Mouse (Mus musculus) cerebellum, adult 11 months (tissue): ENCODE data around the gene Vamp1.
A peak's percentile ranks its signal among the peaks of the same experiment; 100 is the strongest.
"Not testable (repeated sequence)": the region's sequence is repeated elsewhere in the genome, so short reads cannot be mapped to it uniquely, and the experiment has no call there.

Experiments
- DNase-seq: peaks from one replicate; pipeline ENCODE4 v3.0.0; 2022

The Vamp1 gene

DNA sequence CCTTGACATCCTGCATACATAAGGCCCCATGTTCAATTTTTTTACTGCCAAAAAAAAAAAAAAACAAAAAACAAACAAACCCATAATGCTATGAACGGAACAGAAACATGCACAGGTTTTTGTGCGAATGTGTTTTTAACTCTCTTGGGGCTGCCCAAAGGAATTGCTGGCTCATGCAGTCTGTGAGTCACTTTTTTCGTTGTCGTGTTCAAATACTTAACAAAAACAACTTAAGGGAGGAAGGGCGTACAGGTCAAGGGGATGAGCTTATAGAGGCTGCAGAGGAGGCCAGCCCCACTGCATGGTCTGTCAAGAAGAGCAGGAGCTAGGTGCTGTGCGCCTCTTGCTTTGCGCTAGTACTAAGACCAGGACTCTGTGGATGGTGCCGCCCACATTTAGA lies 37.4 kb downstream of the Vamp1 start:
- DNase-seq: no peak

DNA sequence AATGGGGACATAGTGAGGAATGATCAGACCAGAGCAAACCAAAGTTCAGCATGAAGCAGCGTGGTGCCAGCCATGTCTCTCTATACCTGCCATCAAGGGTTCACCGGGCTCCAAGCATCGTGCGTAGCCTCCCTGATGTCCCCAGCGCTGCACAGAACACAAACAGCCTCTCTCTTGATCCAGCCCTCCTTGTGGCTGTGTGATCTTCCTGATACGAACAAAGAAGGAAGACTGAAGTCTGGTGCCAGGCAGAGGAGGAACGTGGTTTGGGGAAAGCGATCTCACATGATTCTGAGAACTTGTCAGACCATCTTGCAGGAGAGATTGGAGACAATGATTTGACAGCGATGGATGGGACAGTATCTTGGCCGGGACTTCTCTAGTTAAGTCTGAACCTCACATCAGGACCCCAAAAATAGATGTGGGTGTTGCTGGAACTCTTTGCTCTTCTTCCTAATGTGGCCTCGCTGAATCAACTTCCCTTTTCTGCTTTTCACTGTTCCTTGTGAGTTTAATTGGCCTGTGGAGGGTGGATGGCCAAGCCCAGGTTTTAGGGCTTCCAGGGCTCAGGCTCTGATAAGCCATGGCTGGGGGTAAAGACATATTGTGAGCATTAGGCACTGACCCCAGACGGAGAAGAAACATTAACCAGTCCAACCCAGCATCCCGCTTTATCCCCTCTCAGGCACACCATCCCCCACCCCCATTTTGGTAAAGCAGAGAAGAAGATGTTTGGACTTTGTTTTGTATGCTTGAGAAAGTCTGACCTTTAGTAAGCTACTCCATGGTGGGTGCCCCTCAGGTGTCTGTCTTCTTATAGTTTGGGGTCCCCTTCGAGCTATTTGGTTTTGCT lies 38.7 kb downstream of the Vamp1 start:
- no peak for DNase-seq

DNA sequence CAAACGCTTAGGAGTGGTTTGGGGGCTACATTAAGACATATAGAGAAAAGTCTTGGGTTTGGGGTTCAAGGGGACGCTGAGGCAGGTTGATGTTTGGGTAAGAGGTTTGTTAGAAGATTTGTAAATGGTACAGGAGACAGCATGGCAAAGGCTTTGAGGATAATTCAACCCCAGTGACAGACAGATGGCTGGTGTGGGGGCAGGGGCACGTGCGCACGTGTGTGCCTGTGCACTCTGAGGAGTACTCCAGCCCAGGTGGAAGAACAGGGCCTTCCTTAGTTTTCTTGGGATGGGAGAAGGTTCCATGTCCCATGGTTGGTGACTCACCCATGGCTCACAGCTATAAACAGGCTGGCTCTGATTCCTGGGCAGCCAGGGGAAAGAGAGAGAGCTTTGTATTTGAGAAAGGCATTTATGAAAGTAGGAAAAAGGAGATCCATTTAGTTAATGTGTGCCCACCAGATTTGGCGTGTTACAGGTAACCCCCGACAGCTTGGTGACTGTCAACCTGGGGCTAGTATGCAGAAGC lies 40.2 kb downstream of the Vamp1 start:
- no peak for DNase-seq

DNA sequence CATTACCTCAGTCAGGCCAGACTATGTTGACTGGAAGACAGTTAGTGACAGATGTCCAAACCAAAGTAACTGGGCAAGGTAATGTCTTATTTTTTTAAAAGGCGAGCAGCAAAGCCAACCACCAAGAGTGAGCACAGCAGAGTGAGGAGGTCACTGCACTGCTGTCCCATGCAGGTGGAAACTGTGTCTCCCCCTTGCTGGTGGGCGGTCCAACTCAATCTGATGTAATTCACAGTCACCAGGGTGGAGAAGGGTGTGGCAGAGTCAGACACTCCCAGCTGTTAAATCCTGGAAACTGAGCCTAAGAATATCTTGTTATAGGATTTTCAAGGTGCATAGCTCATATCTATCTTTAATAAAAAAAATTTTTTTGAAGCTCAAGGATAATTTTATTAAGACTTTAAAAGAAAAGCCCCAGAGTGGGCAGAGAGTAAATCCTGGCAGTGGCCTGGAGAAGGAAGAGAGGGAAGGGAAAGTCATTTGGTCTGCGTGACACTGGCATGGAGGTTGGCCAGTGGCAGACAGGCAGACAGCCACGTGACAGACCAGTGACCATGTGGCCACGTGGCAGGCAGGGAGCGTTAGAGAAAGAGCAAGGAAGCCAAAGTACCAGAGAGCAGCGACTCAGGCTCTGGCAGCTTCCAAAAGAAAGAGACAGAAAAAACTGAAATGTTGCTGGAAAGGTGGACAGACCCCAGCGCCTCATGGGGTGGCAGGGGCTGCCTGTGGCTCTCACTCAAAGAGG lies 41.0 kb downstream of the Vamp1 start:
- DNase-seq: peak; percentile 27

DNA sequence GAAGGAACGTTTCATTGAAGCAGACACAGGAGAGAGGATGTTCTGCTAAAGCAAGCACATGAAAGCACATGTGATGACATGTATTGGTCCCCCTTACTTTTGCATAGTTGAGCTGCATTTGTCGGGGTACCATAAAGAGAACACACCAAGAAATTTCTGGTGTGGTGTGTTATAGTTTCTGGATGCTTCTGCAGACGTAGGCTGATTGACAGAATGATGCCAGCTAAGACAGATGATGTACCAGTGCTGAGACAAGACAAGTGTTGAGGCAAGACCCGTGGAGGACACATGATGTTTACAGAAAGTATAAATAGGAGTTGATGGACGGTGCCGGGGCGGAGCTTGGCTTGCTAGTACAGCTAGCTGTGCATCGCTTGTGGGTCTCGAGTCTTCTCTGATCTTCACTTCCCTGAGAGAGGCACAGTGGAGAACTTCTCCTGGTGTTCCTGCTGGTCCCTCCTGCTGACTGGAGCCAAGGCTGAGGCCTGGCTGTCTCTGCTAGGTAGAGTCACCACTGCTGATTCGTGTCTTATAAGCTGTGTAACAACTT lies 44.7 kb downstream of the Vamp1 start:
- no peak for DNase-seq

DNA sequence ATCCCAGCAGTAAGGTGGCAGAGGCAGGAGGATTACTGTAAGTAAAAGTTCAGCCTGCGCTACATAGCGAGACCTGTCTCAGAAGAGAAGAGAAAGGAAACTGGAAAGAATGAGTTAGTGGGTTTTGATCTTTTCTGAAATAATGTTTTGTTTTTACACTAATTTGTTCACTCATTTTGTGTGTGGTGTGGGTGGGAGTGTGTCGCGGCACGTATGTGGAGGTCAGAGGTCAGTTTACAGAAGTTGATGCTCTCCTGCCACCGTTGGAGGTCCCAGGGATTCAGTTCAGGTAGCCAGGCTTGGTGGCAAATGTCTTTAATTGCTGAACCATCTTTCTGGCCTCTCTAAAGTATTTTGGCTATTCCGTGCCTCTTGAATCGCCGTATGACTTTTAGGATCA lies 48.9 kb downstream of the Vamp1 start:
- no peak for DNase-seq

DNA sequence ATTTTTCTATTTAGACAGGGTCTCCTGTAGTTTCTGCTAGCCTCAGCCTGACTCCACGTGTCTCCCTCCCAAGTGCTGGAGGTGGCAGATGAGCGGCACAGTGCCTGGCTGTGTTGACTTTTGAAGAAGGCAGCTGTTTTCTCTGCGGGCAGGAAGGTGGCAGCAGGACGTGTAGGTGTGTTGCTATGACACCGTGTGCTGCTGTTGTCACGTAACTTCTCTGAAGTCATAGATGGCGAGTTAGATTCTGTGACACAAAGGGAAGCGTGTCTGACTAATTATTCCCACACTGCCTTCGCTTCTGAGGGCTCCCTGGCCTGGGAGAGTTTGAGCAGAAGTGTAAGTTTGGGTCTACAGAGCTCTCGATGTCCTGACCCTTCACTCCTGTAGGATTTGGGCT lies 49.9 kb downstream of the Vamp1 start:
- DNase-seq: no peak

DNA sequence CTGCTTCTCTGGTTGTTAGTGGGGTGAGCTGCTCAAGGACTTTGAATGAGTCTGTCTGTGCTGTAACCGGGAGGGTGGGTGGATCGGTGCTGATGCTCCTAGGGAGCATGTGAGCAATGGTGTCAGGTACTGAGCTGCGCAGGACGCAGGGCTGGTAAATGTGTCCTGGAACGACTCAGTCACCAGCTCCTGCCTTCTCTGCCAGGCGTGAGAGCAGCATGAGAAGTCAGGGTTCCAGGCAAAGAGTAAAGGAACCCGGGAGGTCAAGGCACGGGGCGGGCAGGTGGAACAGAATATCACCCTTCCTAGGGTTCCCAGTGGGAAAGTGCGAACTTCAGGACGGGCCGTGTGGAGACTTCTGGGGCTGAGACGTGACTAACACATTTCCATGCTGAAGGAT lies 50.7 kb downstream of the Vamp1 start:
- DNase-seq: no peak

DNA sequence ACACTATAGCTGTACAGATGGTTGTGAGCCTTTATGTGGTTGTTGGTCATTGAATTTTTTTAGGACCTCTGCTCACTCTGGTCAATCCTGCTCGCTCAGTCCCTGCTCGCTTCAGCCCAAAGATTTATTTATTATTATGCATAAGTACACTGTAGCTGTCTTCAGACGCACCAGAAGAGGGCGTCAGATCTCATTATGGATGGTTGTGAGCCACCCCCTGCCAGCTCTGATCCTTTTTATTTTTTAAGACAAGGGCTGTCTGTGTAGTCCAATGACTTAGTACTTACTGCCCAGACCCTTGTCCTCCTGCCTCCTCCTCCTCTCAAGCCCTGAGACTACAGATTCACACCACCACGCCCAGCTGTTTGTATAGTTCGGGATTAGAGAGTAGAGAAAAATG lies 51.2 kb downstream of the Vamp1 start:
- not testable (repeated sequence) for DNase-seq

DNA sequence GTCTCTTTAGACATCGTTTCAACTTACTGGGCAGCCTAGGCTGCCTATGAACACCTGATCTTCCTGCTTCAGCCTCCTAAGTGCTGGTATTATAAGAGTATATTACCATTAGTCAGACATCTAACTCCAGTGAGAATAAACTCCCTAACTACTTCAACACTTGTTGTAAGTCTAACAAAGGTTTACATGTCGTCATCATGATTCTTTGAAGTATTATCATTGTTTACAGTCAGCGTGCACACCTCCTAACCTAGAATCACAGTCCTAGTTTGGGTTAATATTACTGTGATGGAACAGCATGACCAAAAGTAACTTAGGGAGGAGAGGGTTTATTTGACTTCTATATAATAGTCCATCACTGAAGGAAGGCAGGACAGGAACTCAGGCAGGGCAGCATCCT lies 52.1 kb downstream of the Vamp1 start:
- DNase-seq: no peak

DNA sequence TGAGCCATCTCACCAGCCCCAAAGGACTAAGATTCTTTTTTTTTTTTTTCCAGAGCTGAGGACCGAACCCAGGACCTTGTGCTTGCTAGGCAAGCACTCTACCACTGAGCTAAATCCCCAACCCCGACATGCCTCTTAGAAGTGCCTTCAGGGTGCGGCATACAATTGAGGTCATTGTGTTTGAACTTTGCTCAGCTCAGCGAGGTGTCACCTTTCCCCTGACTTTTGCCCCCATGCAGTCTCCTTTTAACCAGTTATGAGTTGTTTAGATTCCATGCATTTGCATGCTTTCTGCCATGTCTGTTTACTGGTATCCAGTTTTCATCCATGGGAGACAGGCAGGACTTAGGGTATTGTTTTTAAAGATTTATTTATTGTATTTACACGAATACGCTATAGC lies 53.4 kb downstream of the Vamp1 start:
- no peak for DNase-seq

DNA sequence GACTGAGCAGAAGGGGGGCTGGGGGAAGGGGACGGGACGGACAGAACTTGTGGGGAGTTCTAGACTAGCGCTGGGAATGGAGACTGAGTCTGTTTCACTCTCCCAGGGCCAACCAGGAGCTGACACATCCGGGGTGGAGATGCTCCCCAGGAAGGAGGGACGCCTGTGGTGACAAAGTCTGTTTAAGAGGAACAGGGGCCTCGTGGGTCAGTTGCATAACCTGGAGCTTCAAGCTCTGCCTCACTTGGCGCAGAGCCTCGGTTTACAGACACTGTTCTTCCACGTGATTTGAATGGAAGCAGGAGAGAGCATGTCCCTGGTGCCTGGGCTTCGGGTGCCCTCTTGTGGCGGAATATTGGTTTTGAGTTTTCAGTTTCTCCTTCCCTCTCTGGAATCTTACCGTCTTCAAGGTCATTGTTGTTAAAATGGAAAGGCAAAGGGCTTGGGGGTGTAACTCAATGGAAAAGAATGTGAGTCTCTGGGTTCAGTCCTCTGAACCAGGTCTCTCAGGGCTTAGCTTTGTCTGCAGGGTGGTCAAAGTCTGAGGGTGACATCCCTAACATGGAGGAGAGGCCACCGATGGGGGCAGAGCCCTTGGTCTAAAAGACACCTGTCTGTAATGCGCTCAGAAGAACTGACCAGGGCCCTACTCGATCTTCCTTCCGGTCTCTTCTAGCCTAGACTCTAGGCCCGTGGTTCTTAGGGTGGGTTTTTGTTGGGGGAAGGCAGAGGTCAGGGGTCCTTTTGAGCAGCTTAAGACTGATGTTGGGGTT lies 56.3 kb downstream of the Vamp1 start:
- peak; percentile 91 for DNase-seq

DNA sequence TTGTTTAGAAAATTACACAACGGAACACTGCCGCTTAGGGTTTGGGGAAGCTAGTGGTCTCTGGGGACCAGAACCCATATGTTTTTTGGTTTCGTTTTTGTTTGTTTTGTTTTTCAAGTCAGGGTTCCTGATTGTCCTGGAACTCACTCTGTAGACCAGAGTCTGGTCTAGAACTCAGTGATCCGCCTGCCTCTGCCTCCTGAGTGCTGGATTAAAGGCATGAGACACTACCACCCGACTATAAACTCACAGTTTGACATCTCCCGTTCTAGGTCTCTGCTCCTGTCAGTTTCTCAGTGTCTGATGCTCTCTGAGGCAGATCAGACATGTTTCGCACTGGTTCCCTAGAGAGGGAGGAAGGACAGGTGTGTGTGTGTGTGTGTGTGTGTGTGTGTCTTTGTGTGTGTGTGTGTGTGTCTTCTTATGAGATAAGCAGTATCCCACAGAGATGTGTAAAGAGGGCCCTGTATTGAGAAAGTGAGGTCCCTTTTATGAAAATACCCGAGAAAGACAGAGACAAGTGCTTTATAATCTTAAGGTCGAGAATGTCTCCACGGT lies 57.0 kb downstream of the Vamp1 start:
- no peak for DNase-seq

DNA sequence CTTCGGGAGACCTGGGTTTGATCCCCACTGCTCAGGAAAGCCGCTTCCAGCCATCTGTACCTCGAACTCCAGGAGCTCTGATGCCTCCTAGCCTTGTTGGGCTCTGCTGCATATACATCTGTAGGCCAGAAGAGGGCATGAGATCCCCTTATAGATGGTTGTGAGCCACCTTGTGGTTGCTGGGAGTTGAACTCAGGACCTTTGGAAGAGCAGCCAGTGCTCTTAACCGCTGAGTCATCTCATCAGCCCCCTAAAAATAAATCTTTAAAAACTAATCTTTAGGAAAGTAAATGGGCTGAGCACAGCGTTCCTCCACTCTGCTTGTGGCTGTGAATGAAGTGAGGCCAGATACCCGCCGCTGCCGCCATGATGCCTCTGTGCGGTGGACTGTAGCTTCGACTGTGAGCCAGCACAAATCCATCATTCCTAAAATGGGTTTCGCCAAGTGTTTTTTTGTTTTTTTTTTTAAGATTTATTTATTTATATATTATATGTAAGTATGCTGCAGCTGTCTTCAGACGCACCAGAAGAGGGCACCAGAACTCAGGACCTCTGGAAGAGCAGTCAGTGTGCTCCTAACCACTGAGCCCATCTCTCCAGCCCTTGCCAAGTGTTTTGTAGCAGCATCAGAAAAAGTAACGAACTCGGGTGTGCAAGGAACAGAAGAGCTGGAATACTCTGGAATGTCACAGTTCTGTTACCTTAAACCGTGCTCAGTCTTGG lies 59.7 kb downstream of the Vamp1 start:
- no peak for DNase-seq

DNA sequence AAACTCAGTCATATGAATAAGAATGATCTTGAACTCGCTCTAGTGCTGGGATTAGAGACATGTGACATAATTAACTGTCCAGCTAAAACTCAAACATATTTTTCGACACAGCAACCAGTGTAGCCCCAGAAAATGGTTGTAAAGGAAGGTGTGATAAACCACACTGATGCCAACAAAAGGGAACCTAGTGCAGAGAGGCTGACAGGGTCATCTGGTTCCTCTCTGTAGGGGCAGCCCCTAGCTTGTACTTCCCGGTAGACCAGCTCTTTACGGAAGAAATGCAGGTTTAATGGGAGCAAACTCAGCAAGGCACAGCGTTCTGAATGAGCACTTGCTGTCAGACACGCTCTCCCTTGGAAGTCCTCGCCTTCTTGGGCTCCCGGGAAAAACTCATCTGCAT lies 64.4 kb downstream of the Vamp1 start:
- no peak for DNase-seq

DNA sequence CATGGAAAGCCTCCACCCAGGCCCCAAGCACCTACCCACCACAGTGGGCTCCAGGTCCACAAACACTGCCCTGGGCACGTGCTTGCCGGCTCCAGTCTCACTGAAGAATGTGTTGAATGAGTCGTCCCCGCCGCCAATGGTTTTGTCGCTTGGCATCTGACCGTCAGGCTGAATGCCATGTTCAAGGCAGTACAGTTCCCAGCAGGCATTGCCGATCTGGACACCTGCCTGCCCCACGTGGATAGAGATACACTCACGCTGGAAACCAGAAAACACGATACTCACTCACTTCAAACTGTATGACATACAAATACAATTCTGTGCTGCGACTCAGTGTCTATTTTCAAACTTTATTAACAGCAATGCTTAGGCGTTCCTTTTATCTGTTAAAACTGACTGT lies 67.4 kb downstream of the Vamp1 start:
- not testable (repeated sequence) for DNase-seq

DNA sequence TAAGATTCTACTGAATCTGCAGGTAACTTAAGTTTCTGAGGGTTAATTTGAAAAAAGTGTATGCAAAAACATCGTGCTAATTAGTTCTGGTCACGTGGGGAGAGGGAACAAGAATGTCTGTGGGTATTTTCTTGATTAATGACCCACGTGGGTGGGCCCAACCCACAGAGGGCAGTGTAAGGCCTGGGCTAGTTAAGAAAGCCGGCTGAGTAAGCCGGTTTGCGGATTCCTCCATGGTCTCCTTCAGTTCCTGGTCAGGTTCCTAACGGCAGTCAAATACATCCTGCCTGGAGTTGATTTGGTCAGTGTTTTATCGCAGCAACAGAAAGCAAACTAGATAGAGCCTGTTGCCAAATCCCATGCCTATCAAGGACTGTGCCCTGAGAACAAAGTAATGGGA lies 68.9 kb downstream of the Vamp1 start:
- no peak for DNase-seq

DNA sequence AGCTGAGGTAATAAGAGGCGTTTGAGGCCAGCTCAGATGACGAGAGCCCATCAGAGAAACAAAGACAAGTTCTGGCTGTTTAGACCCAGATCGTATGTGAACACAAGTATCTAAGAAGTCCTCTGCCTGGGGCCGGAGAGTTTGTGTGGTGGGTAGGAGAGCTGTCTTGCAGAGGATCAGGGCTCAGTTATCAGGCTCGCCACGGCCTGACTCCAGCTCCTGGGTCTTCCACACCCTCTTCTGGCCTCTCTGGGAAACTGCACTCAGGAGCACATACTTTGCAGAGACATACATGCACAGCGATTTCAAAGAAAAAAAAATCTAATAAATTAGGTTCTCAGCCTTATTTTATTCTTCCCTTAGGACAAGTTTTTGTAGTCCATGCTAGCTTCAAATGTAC lies 69.4 kb downstream of the Vamp1 start:
- no peak for DNase-seq

DNA sequence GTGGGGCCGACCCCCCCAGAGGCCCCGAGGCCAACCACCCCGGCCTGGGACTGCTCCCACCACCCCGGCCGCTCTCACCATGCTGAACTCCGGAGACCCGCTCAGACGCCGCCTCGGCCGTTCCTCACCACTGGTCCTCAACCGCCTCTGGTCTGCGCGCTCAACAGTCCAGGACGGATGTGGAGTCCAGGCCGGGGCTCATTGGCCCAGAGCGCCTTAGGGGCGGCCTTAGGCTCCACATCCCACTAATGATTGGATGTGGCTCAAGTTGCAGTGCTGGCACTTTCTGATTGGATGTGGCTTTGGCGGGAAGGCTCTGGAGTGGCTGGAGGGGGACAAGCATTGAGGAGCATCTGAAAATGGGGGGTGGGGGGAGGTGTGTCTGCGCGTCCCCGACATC lies 70.5 kb downstream of the Vamp1 start, which contains the start of gene Tuba3a:
Gene Tuba3a, minus strand, starts transcription at position 153 of the 400 bp plus-strand sequence.
- DNase-seq: no peak

DNA sequence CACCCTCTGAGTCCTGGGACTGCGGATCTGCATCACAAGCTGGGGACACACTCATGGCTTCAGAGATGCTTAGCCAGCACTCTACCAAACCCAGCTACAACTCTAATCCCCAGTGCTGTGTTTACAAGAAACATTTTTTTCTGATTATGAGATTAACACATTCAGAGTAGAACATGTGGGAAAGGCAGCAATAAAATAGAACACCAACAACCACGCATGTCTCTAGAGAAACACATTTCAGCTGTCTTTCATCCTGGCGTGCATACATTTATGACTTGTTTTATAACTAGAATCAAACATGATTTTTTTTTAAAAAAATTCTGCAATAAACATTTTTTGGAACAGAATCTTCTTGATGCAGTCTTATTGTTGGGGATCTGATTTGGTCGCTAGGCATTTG lies 71.6 kb downstream of the Vamp1 start:
- DNase-seq: no peak

DNA sequence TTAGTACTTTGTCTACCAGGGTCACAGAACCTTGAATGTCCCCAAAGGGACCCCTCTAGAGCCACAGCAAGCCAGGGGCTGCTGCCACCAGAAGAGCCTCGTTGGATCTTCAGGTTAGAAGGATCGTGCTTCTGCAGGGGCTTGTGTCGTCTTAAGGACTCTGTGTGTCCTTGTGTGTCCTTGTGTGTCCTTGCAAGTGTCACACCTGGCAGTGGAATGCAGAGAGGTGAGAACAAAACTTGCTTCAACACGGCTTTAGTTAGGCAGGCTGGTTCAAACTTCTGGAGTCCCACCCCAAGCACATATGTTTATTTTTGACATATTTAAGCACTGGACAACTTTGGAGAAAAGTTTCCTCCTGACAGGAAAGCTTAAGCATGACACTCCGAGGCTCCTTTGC lies 73.4 kb downstream of the Vamp1 start:
- DNase-seq: no peak

DNA sequence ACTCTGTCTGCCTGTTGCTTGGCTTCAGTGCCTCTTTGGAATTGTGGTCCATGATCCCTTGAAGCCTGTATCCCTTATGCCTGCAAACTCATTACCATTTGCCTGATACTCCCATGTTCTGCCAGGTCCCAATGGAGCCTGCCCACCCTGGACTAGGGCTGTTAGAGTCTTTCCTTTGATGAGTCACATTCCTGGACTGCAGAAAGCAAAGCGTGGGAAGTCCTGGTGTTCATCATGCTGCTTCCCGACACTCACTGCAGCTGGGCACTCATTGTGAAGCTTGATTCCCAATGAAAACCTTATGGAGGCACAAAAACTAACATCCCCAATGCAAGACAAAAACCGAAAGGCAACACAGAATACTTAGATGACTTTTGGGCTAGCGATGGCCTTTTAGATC lies 76.0 kb downstream of the Vamp1 start:
- DNase-seq: no peak
